Mouse (Mus musculus): ENCODE data around the gene Ets1.

DNA sequence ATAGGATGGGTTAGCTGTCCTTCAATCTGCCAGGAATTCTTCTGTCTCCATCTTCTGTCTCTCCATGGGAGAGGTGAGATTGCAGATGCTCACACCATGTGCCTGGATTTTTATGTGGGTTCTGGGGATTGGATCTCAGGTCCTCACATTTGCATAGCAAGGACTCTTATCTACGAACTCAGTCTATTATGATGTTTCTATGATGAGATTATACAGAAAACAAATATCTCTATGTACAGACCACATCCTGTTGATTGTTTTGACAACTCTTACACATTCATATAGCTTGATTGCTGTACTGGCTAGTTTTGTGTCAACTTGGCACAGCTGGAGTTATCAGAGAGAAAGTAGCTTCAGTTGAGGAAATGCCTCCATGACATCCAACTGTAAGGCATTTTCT is 162.2 kb downstream of the Ets1 start:
- TF ChIP-seq CTCF (IDR thresholded peaks at IDR 0.05; ENCODE audit: low read depth, low read length) (no peak), EP300 (IDR thresholded peaks at IDR 0.05; ENCODE audit: insufficient read depth, low read depth, low read length) (no peak)

All from ES-Bruce4 (cell line).